Mouse (Mus musculus) lung, postnatal 0 days (tissue): ENCODE results near the gene Plbd2. TPM values are rescaled to one million over a fixed set of nuclear protein-coding genes. Genes with fewer than 3 reads are reported as not detected.
A peak's percentile ranks its signal among the peaks of the same experiment; 100 is the strongest.
"Not testable (repeated sequence)": the region's sequence is repeated elsewhere in the genome, so short reads cannot be mapped to it uniquely, and the experiment has no call there.

Experiments
- ATAC-seq: fragments of 200-750 bp; cut with Nextera tagmentation; 2 replicates; pipeline ENCODE4 v1.8.0; 2017; ENCODE audit warnings: moderate library complexity
- DNase-seq: peaks from one replicate; pipeline ENCODE4 v3.0.0-alpha.2; 2016; ENCODE audit warnings: low spot score
- H3K27ac ChIP-seq: fragments of 300-500 bp; sonication (generic); 2 replicates; pipeline ENCODE4 v1.5.1; 2014; ENCODE audit warnings: antibody characterized with exemption, mild to moderate bottlenecking, low read length, mixed read lengths
- H3K27me3 ChIP-seq: fragments of 300-500 bp; sonication (generic); replicated peaks from 2 replicates; pipeline ENCODE4 v1.6.1; 2014; ENCODE audit warnings: low read length, mixed read lengths; ENCODE audit not compliant: insufficient read depth
- H3K36me3 ChIP-seq: fragments of 300-500 bp; sonication (generic); 2 replicates; pipeline ENCODE4 v1.6.1; 2014; ENCODE audit warnings: low read length, mixed read lengths; ENCODE audit not compliant: insufficient read depth
- H3K4me1 ChIP-seq: fragments of 300-500 bp; sonication (generic); 2 replicates; pipeline ENCODE4 v1.6.1; 2014; ENCODE audit warnings: antibody characterized with exemption, low read depth, low read length, mixed read lengths; ENCODE audit not compliant: insufficient read depth
- H3K4me2 ChIP-seq: fragments of 300-500 bp; sonication (generic); replicated peaks from 2 replicates; pipeline ENCODE4 v1.6.1; 2014; ENCODE audit warnings: low read depth, mild to moderate bottlenecking, low read length, moderate library complexity, mixed read lengths
- H3K4me3 ChIP-seq: fragments of 300-500 bp; sonication (generic); 2 replicates; pipeline ENCODE4 v1.5.1; 2014; ENCODE audit warnings: low read depth, low read length
- H3K9ac ChIP-seq: fragments of 300-500 bp; sonication (generic); replicated peaks from 2 replicates; pipeline ENCODE4 v1.6.1; 2014; ENCODE audit warnings: low read depth, mild to moderate bottlenecking
- H3K9me3 ChIP-seq: fragments of 300-500 bp; sonication (generic); 2 replicates; pipeline ENCODE4 v1.6.1; 2016; ENCODE audit warnings: low read length, mixed read lengths
- CTCF ChIP-seq: IDR thresholded peaks from 2 replicates; pipeline ENCODE4 v1.5.1; 2016; ENCODE audit warnings: antibody characterized with exemption, mild to moderate bottlenecking
- EP300 ChIP-seq: IDR thresholded peaks from 2 replicates; pipeline ENCODE4 v1.6.1; 2016; ENCODE audit warnings: antibody characterized with exemption, mild to moderate bottlenecking, control low read depth
- WGBS: fragments of 180-500 bp; shearing (Covaris S2); extraction: QIAGEN DNeasy Blood & Tissue Kit; methylation state at CpG from one replicate; pipeline ENCODE4 v1.1.7; 2014; 5-methylcytosine and 5-hydroxymethylcytosine counted together
- polyA plus RNA-seq: library from polyadenylated mRNA; unstranded; fragments of >200 nt; fragmentation: Nextera tagmentation; extraction: Ambion mirVana; gene quantifications from 2 replicates; pipeline ENCODE4 v1.2.1, GENCODE M21; 2015

Plbd2 gene
- polyA plus RNA-seq, 1 experiment from 2014 or later = 69.2 TPM

GRCm38 (mm10) chr5:120505781-120506180, 2.4 kb upstream of the Plbd2 start:
- no peaks in the 10 kb centered on the region for H3K36me3 ChIP-seq
- ATAC-seq (no peak), DNase-seq (no peak)
- H3K4me3 ChIP-seq = no peak overlapping the region
- peaks cover 6% of the 10 kb centered on the region; the same call in 1 of the 2 replicates for H3K4me1 ChIP-seq
- H3K27ac ChIP-seq = no peak overlapping the region
- H3K9me3 ChIP-seq = no peaks in the 10 kb centered on the region
- H3K9ac ChIP-seq = no peak overlapping the region
- no peak overlapping the region for H3K4me2 ChIP-seq
- WGBS = 59% methylated on average over 9 of the region's 9 CpGs
- TF ChIP-seq EP300 = no peak
- TF ChIP-seq CTCF = no peak
- no peaks in the 10 kb centered on the region for H3K27me3 ChIP-seq

GRCm38 (mm10) chr5:120505368-120505767, 1.9 kb upstream of the Plbd2 start:
- Histone ChIP-seq H3K4me1 (peaks cover 6% of the 10 kb centered on the region; the same call in 1 of the 2 replicates), H3K27me3 (no peaks in the 10 kb centered on the region), H3K27ac (no peak overlapping the region), H3K9me3 (no peaks in the 10 kb centered on the region), H3K4me2 (no peak overlapping the region), H3K4me3 (no peak overlapping the region), H3K36me3 (no peaks in the 10 kb centered on the region), H3K9ac (no peak overlapping the region)
- peak; percentile 45 for ATAC-seq
- peak; percentile 79 for DNase-seq
- 20% methylated on average over 16 of the region's 16 CpGs for WGBS
- TF ChIP-seq EP300 (no peak), CTCF (peak; percentile 98)

- TF ChIP-seq CTCF (no peak), EP300 (no peak)
- peak overlapping the region; percentile 98 for H3K4me2 ChIP-seq
- ATAC-seq = no peak
Observed at GRCm38 (mm10) chr5:120502675-120503143, 716 bp downstream of the Plbd2 start.

GRCm38 (mm10) chr5:120502147-120502621, 1.2 kb downstream of the Plbd2 start:
- DNase-seq = no peak
- Histone ChIP-seq H3K4me3 (no peak overlapping the region), H3K4me2 (peak overlapping the region; percentile 98; the same call in 1 of the 2 replicates), H3K4me1 (peaks cover 6% of the 10 kb centered on the region; the same call in 1 of the 2 replicates), H3K27me3 (no peaks in the 10 kb centered on the region), H3K36me3 (no peaks in the 10 kb centered on the region), H3K9me3 (no peaks in the 10 kb centered on the region), H3K27ac (no peak overlapping the region), H3K9ac (peak overlapping the region; percentile 84; the same call in 1 of the 2 replicates)
- no peak for ATAC-seq
- TF ChIP-seq CTCF = no peak
- no peak for TF ChIP-seq EP300
- WGBS = 60% methylated on average over 9 of the region's 9 CpGs

More at GRCm38 (mm10) chr5:120502675-120503143, 716 bp downstream of the Plbd2 start:
- Histone ChIP-seq H3K4me1 (peaks cover 6% of the 10 kb centered on the region; the same call in 1 of the 2 replicates), H3K4me3 (peak overlapping the region; percentile 68), H3K27ac (no peak overlapping the region), H3K9ac (peak overlapping the region; percentile 84), H3K9me3 (no peaks in the 10 kb centered on the region), H3K36me3 (no peaks in the 10 kb centered on the region), H3K27me3 (no peaks in the 10 kb centered on the region)
- 7% methylated on average over 12 of the region's 12 CpGs for WGBS
- DNase-seq = no peak

GRCm38 (mm10) chr5:120500609-120501008, 2.8 kb downstream of the Plbd2 start:
- not testable (repeated sequence) for H3K27ac ChIP-seq, ATAC-seq, H3K27me3 ChIP-seq, H3K9me3 ChIP-seq, H3K4me3 ChIP-seq, H3K4me1 ChIP-seq, H3K9ac ChIP-seq, DNase-seq, H3K36me3 ChIP-seq, H3K4me2 ChIP-seq
- 84% methylated on average over 9 of the region's 9 CpGs for WGBS

GRCm38 (mm10) chr5:120499202-120499601, 4.2 kb downstream of the Plbd2 start:
- TF ChIP-seq EP300 (no peak), CTCF (no peak)

More at GRCm38 (mm10) chr5:120499202-120499601, 4.2 kb downstream of the Plbd2 start:
- H3K27me3 ChIP-seq = no peaks in the 10 kb centered on the region
- no peak overlapping the region for H3K27ac ChIP-seq
- H3K4me3 ChIP-seq = no peak overlapping the region
- ATAC-seq = no peak
- DNase-seq = no peak
- 0 out of 2 replicates have a peak, but pooled peaks cover 3% of the 10 kb centered on the region for H3K36me3 ChIP-seq
- no peaks in the 10 kb centered on the region for H3K9me3 ChIP-seq
- 67% methylated on average over 4 of the region's 4 CpGs for WGBS
- H3K4me1 ChIP-seq = peaks cover 6% of the 10 kb centered on the region; the same call in 1 of the 2 replicates
- no peak overlapping the region for H3K9ac ChIP-seq
- no peak overlapping the region for H3K4me2 ChIP-seq
